Mouse (Mus musculus) myocyte (in vitro differentiated cells): ENCODE measurements around the gene Acat3.

Source experiments
- E2F4 ChIP-seq: IDR thresholded peaks from one replicate; pipeline ENCODE4 v1.6.1; 2011; ENCODE audit warnings: mild to moderate bottlenecking, control low read depth, moderate library complexity; ENCODE audit not compliant: insufficient read depth
- MAX ChIP-seq: IDR thresholded peaks from one replicate; pipeline ENCODE4 v1.6.1; 2011; ENCODE audit warnings: low read depth, mild to moderate bottlenecking, control low read depth
- POLR2A ChIP-seq: IDR thresholded peaks from one replicate; pipeline ENCODE4 v1.6.1; 2011; ENCODE audit warnings: low read depth, mild to moderate bottlenecking, control low read depth, moderate library complexity; ENCODE audit not compliant: insufficient read length
- POLR2AphosphoS2 ChIP-seq: IDR thresholded peaks from one replicate; pipeline ENCODE4 v1.6.1; 2011; ENCODE audit warnings: low read depth, control low read depth; ENCODE audit not compliant: insufficient read length
- TCF12 ChIP-seq: IDR thresholded peaks from one replicate; pipeline ENCODE4 v1.6.1; 2011; ENCODE audit warnings: mild to moderate bottlenecking, control low read depth; ENCODE audit not compliant: poor library complexity, insufficient read depth, severe bottlenecking

GRCm38 (mm10) chr17:12916588-12917380, 23.6 kb downstream of the Acat3 start:
- TF ChIP-seq TCF12 (no peak), MAX (no peak), POLR2AphosphoS2 (no peak), E2F4 (no peak), POLR2A (no peak)
